In the genomic region with DNA sequence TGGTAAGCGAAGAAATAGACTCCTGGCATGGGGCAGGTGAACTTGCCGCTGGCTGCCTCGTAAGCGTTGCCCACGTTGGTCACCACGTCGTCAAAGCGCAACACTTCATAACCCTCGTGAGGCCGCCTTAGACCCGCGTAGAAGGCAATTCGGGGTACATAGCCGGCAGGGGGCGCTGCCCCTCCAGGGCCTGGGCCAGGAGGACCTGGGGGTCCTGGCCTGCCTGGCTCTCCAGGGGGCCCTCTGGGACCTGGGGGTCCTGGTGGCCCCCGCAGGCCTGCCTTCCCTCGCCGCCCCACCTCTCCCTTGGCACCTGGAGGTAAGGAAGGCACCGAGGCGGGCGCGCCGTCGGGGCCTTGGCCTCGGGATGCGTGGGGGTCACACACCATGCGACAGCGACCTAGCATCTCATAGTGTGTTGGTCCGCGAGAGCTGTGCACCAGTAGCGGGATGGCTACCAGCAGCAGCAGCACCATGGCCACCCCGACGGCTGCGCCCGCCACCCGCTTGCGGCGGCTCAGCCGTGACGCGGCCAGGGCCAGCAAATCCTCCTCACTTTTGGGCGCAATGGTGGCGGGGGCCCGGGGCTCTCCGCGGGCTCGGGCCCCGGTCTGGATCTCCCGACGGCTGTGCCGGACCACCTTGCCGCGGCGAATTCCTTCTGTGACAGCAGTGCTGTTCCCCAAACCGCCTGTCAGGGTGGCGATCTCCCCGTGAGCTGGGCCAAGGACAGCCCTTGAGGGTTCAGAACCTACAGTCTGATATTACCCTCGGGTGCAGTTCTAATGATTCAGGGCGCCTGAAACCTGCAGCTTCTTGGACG, we compare ENCODE assay signal across 8 mouse cellular contexts. TPM values are rescaled to one million over a fixed set of nuclear protein-coding genes. Genes with fewer than 3 reads are reported as not detected.
DNase-seq lines count a peak whose midpoint lies in the region; ATAC-seq and TF ChIP-seq lines count a peak whose summit lies in the region.

A gene (minus strand): TSS at position 565 of the 823 bp plus-strand sequence.

- no peak within 1 kb of the TSS for H3K9ac ChIP-seq in forebrain, postnatal 0 days
- no peak within 1 kb of the TSS for H3K9ac ChIP-seq in neural tube, embryonic 15.5 days (replicated peaks)

- peaks cover 69% of the 10 kb centered on the region for H3K27me3 ChIP-seq in E14TG2a.4 (ENCODE audit: insufficient read depth, low read length)
- peaks cover 63% of the 10 kb centered on the region for H3K27me3 ChIP-seq in forebrain, postnatal 0 days (ENCODE audit: insufficient read depth, low read length)
- peaks cover 81% of the 10 kb centered on the region for H3K27me3 ChIP-seq in neural tube, embryonic 15.5 days (replicated peaks)

- H3K4me3 ChIP-seq in E14TG2a.4 (replicated peaks; ENCODE audit: low read length) = peak within 1 kb of the TSS; percentile 77
- H3K4me3 ChIP-seq in forebrain, postnatal 0 days (ENCODE audit: low read depth, low read length) = peak within 1 kb of the TSS; percentile 26
- H3K4me3 ChIP-seq in neural tube, embryonic 15.5 days (replicated peaks) = peak within 1 kb of the TSS; percentile 30

- peak within 1 kb of the TSS; percentile 45 for H3K4me2 ChIP-seq in forebrain, postnatal 0 days (ENCODE audit: low read depth)
- H3K4me2 ChIP-seq in neural tube, embryonic 15.5 days = peak within 1 kb of the TSS; percentile 53

- no peak for ATAC-seq in CD4-positive, CD25-positive, alpha-beta regulatory T cell, adult 4 months
- no peak for ATAC-seq in forebrain, postnatal 0 days
- ATAC-seq in neural tube, embryonic 15.5 days (ENCODE audit: low FRiP score) = 0 out of 2 replicates have a peak, but pooled peaks have one; percentile 7

- DNase-seq in CD4-positive, CD25-positive, alpha-beta regulatory T cell, adult 2 months (ENCODE audit: low read depth, low spot score) = peak; percentile 67
- DNase-seq in forebrain, postnatal 0 days = no peak
- DNase-seq in liver = peak; percentile 60
- DNase-seq in gastrocnemius, adult 18-20 months (ENCODE audit: low spot score) = no peak
- no peak for DNase-seq in spleen, adult 18-20 months

- peak; percentile 47 for TF ChIP-seq CTCF in E14TG2a.4 (conservative IDR thresholded peaks at IDR 0.05; ENCODE audit: low read length)
- peak; percentile 44 for TF ChIP-seq CTCF in forebrain, postnatal 0 days (IDR thresholded peaks at IDR 0.05; ENCODE audit: low read depth)

- WGBS in forebrain, postnatal 0 days = 8% methylated on average over 60 of the region's 60 CpGs
- WGBS in neural tube, embryonic 15.5 days = 9% methylated on average over 60 of the region's 60 CpGs

- peaks cover 10% of the 10 kb centered on the region for H3K9me3 ChIP-seq in E14TG2a.4 (ENCODE audit: low read length)
- H3K9me3 ChIP-seq in forebrain, postnatal 0 days (ENCODE audit: low read length) = no peaks in the 10 kb centered on the region
- no peaks in the 10 kb centered on the region for H3K9me3 ChIP-seq in neural tube, embryonic 15.5 days (replicated peaks)

- H3K27ac ChIP-seq in forebrain, postnatal 0 days (ENCODE audit: low read depth, low read length) = no peak within 1 kb of the TSS
- H3K27ac ChIP-seq in neural tube, embryonic 15.5 days (replicated peaks) = no peak within 1 kb of the TSS

- H3K4me1 ChIP-seq in E14TG2a.4 (replicated peaks; ENCODE audit: low read depth, low read length) = peaks cover 44% of the 10 kb centered on the region
- H3K4me1 ChIP-seq in forebrain, postnatal 0 days (ENCODE audit: insufficient read depth) = no peaks in the 10 kb centered on the region
- H3K4me1 ChIP-seq in neural tube, embryonic 15.5 days = peaks cover 10% of the 10 kb centered on the region

- peaks cover 18% of the 10 kb centered on the region for H3K36me3 ChIP-seq in E14TG2a.4 (ENCODE audit: insufficient read depth, low read length)
- no peaks in the 10 kb centered on the region for H3K36me3 ChIP-seq in forebrain, postnatal 0 days (ENCODE audit: insufficient read depth)
- no peaks in the 10 kb centered on the region for H3K36me3 ChIP-seq in neural tube, embryonic 15.5 days

RNA-seq across cellular contexts. Expression of the gene that starts here (rescaled TPM):
- polyA plus RNA-seq in CD4-positive, CD25-positive, alpha-beta regulatory T cell, adult 4 months (2017; shearing (Covaris generic)) = not detected
- 0.23 and 0.48 TPM in 2 replicates for total RNA-seq in forebrain, postnatal 0 days (2014; rRNA removed)
- 0.40 TPM in 1 of 2 replicates, not detected in the other for polyA plus RNA-seq in forebrain, postnatal 0 days (2015; fragmentation: Nextera tagmentation; extraction: Ambion mirVana)
- 2.4 and 3.6 TPM in 2 replicates for polyA plus RNA-seq in neural tube, embryonic 15.5 days (2015; fragmentation: Nextera tagmentation; extraction: Ambion mirVana)
- not detected for total RNA-seq in gastrocnemius, adult 18-20 months (2021)

Comparison
In these comparisons a context has a peak if more than half of its experiments do, and no peak if none do; other contexts are left out.
1. DNase-seq: peak in CD4-positive, CD25-positive, alpha-beta regulatory T cell, adult 2 months (single experiment) and liver (single experiment); none in forebrain, postnatal 0 days (single experiment), gastrocnemius, adult 18-20 months (single experiment) and spleen, adult 18-20 months (0 of 2).
2. H3K4me3 ChIP-seq: peak in every context shown above with its lines; median percentile 77 in E14TG2a.4; 30 in neural tube, embryonic 15.5 days; 26 in forebrain, postnatal 0 days.